Mouse (Mus musculus): ENCODE results near the gene Prok1.

DNA sequence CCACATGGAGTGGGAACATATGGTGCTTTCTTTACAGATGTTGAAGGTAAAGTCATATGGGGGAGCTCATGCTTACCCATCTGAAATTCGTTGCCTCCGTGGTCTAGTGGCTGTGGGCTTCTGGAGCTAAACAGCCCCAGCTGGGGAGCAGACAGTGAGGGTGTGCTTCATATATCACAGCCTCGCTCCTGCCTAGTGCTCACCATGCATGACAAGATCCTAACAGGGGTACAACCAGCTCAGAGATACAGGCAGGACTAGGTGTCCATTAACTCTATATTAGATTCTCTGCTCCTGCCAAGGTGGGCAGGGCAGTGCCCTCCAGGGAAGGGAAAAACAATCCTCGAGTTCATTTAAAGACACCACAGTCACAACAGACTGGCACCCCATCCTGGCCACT lies 8.3 kb downstream of the Prok1 start:
- TF ChIP-seq CTCF (conservative IDR thresholded peaks at IDR 0.05; ENCODE audit: insufficient read depth, insufficient read length, low read depth, low read length), result no peak
- no peak for TF ChIP-seq POLR2A (IDR thresholded peaks at IDR 0.05; ENCODE audit: low read depth, low read length)

Measured in kidney, adult 2 months (tissue).